Comparison of ENCODE assay signal across 8 mouse cellular contexts in genomic region chr4:132260404-132261379, GRCm38 (mm10). TPM values are rescaled to one million over a fixed set of nuclear protein-coding genes. Genes with fewer than 3 reads are reported as not detected.
DNase-seq lines count a peak whose midpoint lies in the region; ATAC-seq and TF ChIP-seq lines count a peak whose summit lies in the region.

No protein-coding gene starts in this region.

- intact Hi-C loops in left cerebral cortex, postnatal 25 days (cut with DNase I) = no loop called here

- peak overlapping the region; percentile 87 for H3K9ac ChIP-seq in forebrain, postnatal 0 days
- H3K9ac ChIP-seq in hindbrain, embryonic 14.5 days = peak overlapping the region; percentile 97
- H3K9ac ChIP-seq in liver, embryonic 13.5 days = peak overlapping the region; percentile 97

- H3K27me3 ChIP-seq in forebrain, postnatal 0 days (ENCODE audit: insufficient read depth, low read length) = no peaks in the 10 kb centered on the region
- H3K27me3 ChIP-seq in hindbrain, embryonic 14.5 days (ENCODE audit: control insufficient read depth, insufficient read depth, low read length) = no peaks in the 10 kb centered on the region
- no peaks in the 10 kb centered on the region for H3K27me3 ChIP-seq in liver, embryonic 13.5 days

- peaks cover 13% of the 10 kb centered on the region; the same call in 1 of the 2 replicates for H3K4me1 ChIP-seq in forebrain, postnatal 0 days (ENCODE audit: insufficient read depth)
- peaks cover 21% of the 10 kb centered on the region for H3K4me1 ChIP-seq in hindbrain, embryonic 14.5 days (replicated peaks; ENCODE audit: control insufficient read depth, insufficient read depth, low read length)
- peaks cover 63% of the 10 kb centered on the region for H3K4me1 ChIP-seq in liver, embryonic 13.5 days (replicated peaks)

- peak overlapping the region; percentile 75 for H3K4me2 ChIP-seq in forebrain, postnatal 0 days (ENCODE audit: low read depth)
- H3K4me2 ChIP-seq in hindbrain, embryonic 14.5 days (replicated peaks) = peak overlapping the region; percentile 88
- peak overlapping the region; percentile 85 for H3K4me2 ChIP-seq in liver, embryonic 13.5 days

- peak overlapping the region; percentile 92 for H3K27ac ChIP-seq in forebrain, postnatal 0 days (ENCODE audit: low read depth, low read length)
- H3K27ac ChIP-seq in hindbrain, embryonic 14.5 days = peak overlapping the region; percentile 94
- peak overlapping the region; percentile 94 for H3K27ac ChIP-seq in liver, embryonic 13.5 days

- peak; percentile 16 to 40 for DNase-seq in left cerebral cortex, postnatal 25 days (ENCODE audit: low spot score in 2 of 2)
- no peak for DNase-seq in left cerebral cortex, adult 8-10 months (ENCODE audit: low spot score in 2 of 2)
- peak; percentile 22 for DNase-seq in c-Kit-negative CD71-positive TER-119-positive erythroid progenitor cells, embryonic 14.5 days (ENCODE audit: low read depth, low spot score)
- DNase-seq in forebrain, postnatal 0 days = peak; percentile 77
- DNase-seq in hindbrain, embryonic 14.5 days (ENCODE audit: low spot score) = peak; percentile 68
- no peak for DNase-seq in liver, embryonic 13.5 days
- peak; percentile 33 to 36 for DNase-seq in natural killer cell, adult 2 months (ENCODE audit: low spot score in 2 of 2)
- peak; percentile 60 for DNase-seq in thymus, postnatal 25 days

- ATAC-seq in forebrain, postnatal 0 days = peak; percentile 87
- peak; percentile 80 for ATAC-seq in hindbrain, embryonic 14.5 days (ENCODE audit: low FRiP score)
- ATAC-seq in liver, embryonic 13.5 days (ENCODE audit: low read depth) = peak; percentile 78

- no peaks in the 10 kb centered on the region for H3K36me3 ChIP-seq in forebrain, postnatal 0 days (ENCODE audit: insufficient read depth)
- H3K36me3 ChIP-seq in hindbrain, embryonic 14.5 days (replicated peaks; ENCODE audit: control insufficient read depth, insufficient read depth) = no peaks in the 10 kb centered on the region
- H3K36me3 ChIP-seq in liver, embryonic 13.5 days = 0 out of 2 replicates have a peak, but pooled peaks cover 8% of the 10 kb centered on the region

- H3K9me3 ChIP-seq in forebrain, postnatal 0 days (ENCODE audit: low read length) = no peaks in the 10 kb centered on the region
- no peaks in the 10 kb centered on the region for H3K9me3 ChIP-seq in hindbrain, embryonic 14.5 days (ENCODE audit: control insufficient read depth, low read length)
- H3K9me3 ChIP-seq in liver, embryonic 13.5 days (replicated peaks) = no peaks in the 10 kb centered on the region

- WGBS in forebrain, postnatal 0 days = 3% methylated on average over 30 of the region's 64 CpGs
- WGBS in hindbrain, embryonic 14.5 days = 4% methylated on average over 39 of the region's 64 CpGs
- 1% methylated on average over 33 of the region's 64 CpGs for WGBS in liver, embryonic 13.5 days (ENCODE audit: insufficient replicate concordance)

- H3K4me3 ChIP-seq in forebrain, postnatal 0 days (ENCODE audit: low read depth, low read length) = peak overlapping the region; percentile 86
- peak overlapping the region; percentile 85 for H3K4me3 ChIP-seq in hindbrain, embryonic 14.5 days (replicated peaks; ENCODE audit: low read length)
- peak overlapping the region; percentile 89 for H3K4me3 ChIP-seq in liver, embryonic 13.5 days (replicated peaks)

- no peak for TF ChIP-seq CTCF in forebrain, postnatal 0 days (IDR thresholded peaks at IDR 0.05; ENCODE audit: low read depth)

RNA-seq across cellular contexts. Expression of gene Gmeb1, which starts 0.7 kb away (rescaled TPM):
- 10 to 100 TPM; 25.2 to 26.2 TPM for total RNA-seq in left cerebral cortex, postnatal 25 days (2021)
- 10 to 100 TPM; 18.9 to 24.7 (median 20.2) TPM for total RNA-seq in left cerebral cortex, adult 8-10 months (2022)
- 17.1 and 21.3 TPM in 2 replicates for total RNA-seq in forebrain, postnatal 0 days (2014; rRNA removed)
- 18.0 and 34.0 TPM in 2 replicates for polyA plus RNA-seq in forebrain, postnatal 0 days (2015; fragmentation: Nextera tagmentation; extraction: Ambion mirVana)
- polyA plus RNA-seq in hindbrain, embryonic 14.5 days (2014; fragmentation: Nextera tagmentation; extraction: Ambion mirVana) = 34.7 and 36.7 TPM in 2 replicates
- polyA plus RNA-seq in liver, embryonic 13.5 days (2015; fragmentation: Nextera tagmentation; extraction: Ambion mirVana) = 16.9 and 17.3 TPM in 2 replicates

RNA-seq across cellular contexts. Expression of gene Taf12, which starts 13.5 kb away (rescaled TPM):
- total RNA-seq in left cerebral cortex, postnatal 25 days (2021) = 10 to 100 TPM; 19.2 to 22.5 TPM
- 10 to 100 TPM; 15.7 to 22.4 (median 20.4) TPM for total RNA-seq in left cerebral cortex, adult 8-10 months (2022)
- 8.0 and 15.2 TPM in 2 replicates for total RNA-seq in forebrain, postnatal 0 days (2014; rRNA removed)
- polyA plus RNA-seq in forebrain, postnatal 0 days (2015; fragmentation: Nextera tagmentation; extraction: Ambion mirVana) = 27.8 and 30.5 TPM in 2 replicates
- 38.0 and 40.8 TPM in 2 replicates for polyA plus RNA-seq in hindbrain, embryonic 14.5 days (2014; fragmentation: Nextera tagmentation; extraction: Ambion mirVana)
- polyA plus RNA-seq in liver, embryonic 13.5 days (2015; fragmentation: Nextera tagmentation; extraction: Ambion mirVana) = 53.3 and 62.2 TPM in 2 replicates

RNA-seq across cellular contexts. Expression of gene Rab42, which starts 42.5 kb away (rescaled TPM):
- 1 to 10 TPM; 1.2 to 1.5 TPM for total RNA-seq in left cerebral cortex, postnatal 25 days (2021)
- total RNA-seq in left cerebral cortex, adult 8-10 months (2022) = 1 to 10 TPM; 1.5 to 3.3 (median 2.3) TPM
- total RNA-seq in forebrain, postnatal 0 days (2014; rRNA removed) = 0.71 and 1.8 TPM in 2 replicates
- 2.3 and 2.5 TPM in 2 replicates for polyA plus RNA-seq in forebrain, postnatal 0 days (2015; fragmentation: Nextera tagmentation; extraction: Ambion mirVana)
- polyA plus RNA-seq in hindbrain, embryonic 14.5 days (2014; fragmentation: Nextera tagmentation; extraction: Ambion mirVana) = 0.95 and 1.5 TPM in 2 replicates
- 0.44 and 1.2 TPM in 2 replicates for polyA plus RNA-seq in liver, embryonic 13.5 days (2015; fragmentation: Nextera tagmentation; extraction: Ambion mirVana)

RNA-seq across cellular contexts. Expression of gene Ythdf2, which starts 48.6 kb away (rescaled TPM):
- 10 to 100 TPM; 45.4 to 46.3 TPM for total RNA-seq in left cerebral cortex, postnatal 25 days (2021)
- 10 to 100 TPM; 40.1 to 43.4 (median 41.4) TPM for total RNA-seq in left cerebral cortex, adult 8-10 months (2022)
- 77.3 and 83.9 TPM in 2 replicates for total RNA-seq in forebrain, postnatal 0 days (2014; rRNA removed)
- 122 and 126 TPM in 2 replicates for polyA plus RNA-seq in forebrain, postnatal 0 days (2015; fragmentation: Nextera tagmentation; extraction: Ambion mirVana)
- 119 and 122 TPM in 2 replicates for polyA plus RNA-seq in hindbrain, embryonic 14.5 days (2014; fragmentation: Nextera tagmentation; extraction: Ambion mirVana)
- 40.3 and 48.5 TPM in 2 replicates for polyA plus RNA-seq in liver, embryonic 13.5 days (2015; fragmentation: Nextera tagmentation; extraction: Ambion mirVana)

Comparison
In these comparisons a context has a peak if more than half of its experiments do, and no peak if none do; other contexts are left out.
1. DNase-seq: peak in left cerebral cortex, postnatal 25 days (2 of 2), c-Kit-negative CD71-positive TER-119-positive erythroid progenitor cells, embryonic 14.5 days (single experiment), forebrain, postnatal 0 days (single experiment), hindbrain, embryonic 14.5 days (single experiment), natural killer cell, adult 2 months (2 of 2) and thymus, postnatal 25 days (single experiment); none in left cerebral cortex, adult 8-10 months (0 of 2) and liver, embryonic 13.5 days (single experiment).
2. Peak in every context shown above with its lines, with median percentiles within 50 percentile points of each other: ATAC-seq, H3K27ac ChIP-seq, H3K4me2 ChIP-seq, H3K4me3 ChIP-seq and H3K9ac ChIP-seq.